Mouse (Mus musculus) induced T-regulatory cell, adult 2 months (primary cell): ENCODE results near the gene 2210418O10Rik.
"Not testable (repeated sequence)": the region's sequence is repeated elsewhere in the genome, so short reads cannot be mapped to it uniquely, and the experiment has no call there.

Experiments used
- DNase-seq: peaks from one replicate; pipeline ENCODE4 v3.0.0-alpha.2; 2012; ENCODE audit warnings: low read depth

2210418O10Rik gene

GRCm38 (mm10) chr2:176226269-176226668, at the start of gene 2210418O10Rik:
Gene 2210418O10Rik (plus strand): TSS chr2:176226569.
- not testable (repeated sequence) for DNase-seq

GRCm38 (mm10) chr2:176248519-176248918, 22.1 kb downstream of the 2210418O10Rik start:
- DNase-seq: not testable (repeated sequence)
